Mouse (Mus musculus): ENCODE measurements around the gene Fau. TPM values are rescaled to one million over a fixed set of nuclear protein-coding genes. Genes with fewer than 3 reads are reported as not detected.
"Not testable (repeated sequence)": the region's sequence is repeated elsewhere in the genome, so short reads cannot be mapped to it uniquely, and the experiment has no call there.

Fau gene
- polyA plus RNA-seq, 1 experiment: 521 TPM

DNA sequence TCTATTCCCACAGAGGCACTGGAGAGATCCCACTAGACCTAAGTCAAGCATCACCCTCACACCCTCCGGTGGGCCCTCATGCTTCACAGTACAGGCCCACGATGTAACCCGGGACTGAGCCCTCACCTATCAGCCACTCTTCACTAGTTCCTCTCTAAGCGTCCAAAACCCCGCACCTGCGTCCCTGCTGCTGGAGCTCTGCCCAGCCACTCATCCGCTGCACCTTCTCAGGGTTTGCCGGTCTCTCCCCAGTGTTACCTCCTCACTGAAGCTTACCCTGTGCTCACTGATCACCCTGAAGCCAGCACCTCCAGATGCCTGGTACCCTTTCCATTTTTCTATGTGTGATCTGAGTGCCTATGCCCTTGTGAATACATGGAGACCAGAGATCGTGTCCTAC is 15.4 kb upstream of the Fau start:
- peaks cover 16% of the 10 kb centered on the region for H3K4me1 ChIP-seq (ENCODE audit: control insufficient read depth)
- H3K4me3 ChIP-seq (replicated peaks): no peak overlapping the region
- H3K27me3 ChIP-seq (ENCODE audit: control insufficient read depth): no peaks in the 10 kb centered on the region
- TF ChIP-seq GATA1 (IDR thresholded peaks at IDR 0.05; ENCODE audit: low read length): no peak
- no peak for TF ChIP-seq TAL1 (IDR thresholded peaks at IDR 0.05; ENCODE audit: low read length)
- no peaks in the 10 kb centered on the region for H3K9me3 ChIP-seq (ENCODE audit: control insufficient read depth, low read length)
- H3K36me3 ChIP-seq (ENCODE audit: control insufficient read depth): peaks cover 7% of the 10 kb centered on the region

DNA sequence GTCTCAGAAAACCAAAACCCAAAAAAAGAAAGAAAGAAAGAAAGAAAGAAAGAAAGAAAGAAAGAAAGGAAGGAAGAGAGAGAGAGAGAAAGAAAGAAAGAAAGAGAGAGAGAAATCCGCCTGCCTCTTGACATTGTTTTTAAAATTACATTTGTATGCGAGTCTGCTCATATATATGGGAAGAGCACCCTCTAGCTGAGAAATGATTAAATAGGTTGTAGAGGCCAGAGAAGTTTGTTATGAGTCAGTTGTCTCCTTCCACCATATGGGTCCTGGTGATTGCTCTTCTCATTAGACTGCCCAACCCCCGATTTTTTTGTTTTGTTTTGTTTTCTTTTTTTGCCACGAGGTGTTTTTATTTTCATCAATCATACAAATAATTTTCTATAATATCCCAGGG is 13.5 kb upstream of the Fau start:
- not testable (repeated sequence) for H3K27me3 ChIP-seq (ENCODE audit: control insufficient read depth); H3K9me3 ChIP-seq (ENCODE audit: control insufficient read depth, low read length); H3K4me3 ChIP-seq (replicated peaks)
- H3K36me3 ChIP-seq (ENCODE audit: control insufficient read depth): peaks cover 25% of the 10 kb centered on the region
- peaks cover 34% of the 10 kb centered on the region for H3K4me1 ChIP-seq (ENCODE audit: control insufficient read depth)

- Histone ChIP-seq H3K4me1 (ENCODE audit: control insufficient read depth) (peaks cover 45% of the 10 kb centered on the region), H3K4me3 (replicated peaks) (peak overlapping the region; percentile 95), H3K27me3 (ENCODE audit: control insufficient read depth) (no peaks in the 10 kb centered on the region), H3K36me3 (ENCODE audit: control insufficient read depth) (peaks cover 40% of the 10 kb centered on the region), H3K9me3 (ENCODE audit: control insufficient read depth, low read length) (no peaks in the 10 kb centered on the region)
- TF ChIP-seq GATA1 (IDR thresholded peaks at IDR 0.05; ENCODE audit: low read length): no peak
- no peak for TF ChIP-seq TAL1 (IDR thresholded peaks at IDR 0.05; ENCODE audit: low read length)
Measured at GRCm38 (mm10) chr19:6045366-6046293, 12.0 kb upstream of the Fau start.

DNA sequence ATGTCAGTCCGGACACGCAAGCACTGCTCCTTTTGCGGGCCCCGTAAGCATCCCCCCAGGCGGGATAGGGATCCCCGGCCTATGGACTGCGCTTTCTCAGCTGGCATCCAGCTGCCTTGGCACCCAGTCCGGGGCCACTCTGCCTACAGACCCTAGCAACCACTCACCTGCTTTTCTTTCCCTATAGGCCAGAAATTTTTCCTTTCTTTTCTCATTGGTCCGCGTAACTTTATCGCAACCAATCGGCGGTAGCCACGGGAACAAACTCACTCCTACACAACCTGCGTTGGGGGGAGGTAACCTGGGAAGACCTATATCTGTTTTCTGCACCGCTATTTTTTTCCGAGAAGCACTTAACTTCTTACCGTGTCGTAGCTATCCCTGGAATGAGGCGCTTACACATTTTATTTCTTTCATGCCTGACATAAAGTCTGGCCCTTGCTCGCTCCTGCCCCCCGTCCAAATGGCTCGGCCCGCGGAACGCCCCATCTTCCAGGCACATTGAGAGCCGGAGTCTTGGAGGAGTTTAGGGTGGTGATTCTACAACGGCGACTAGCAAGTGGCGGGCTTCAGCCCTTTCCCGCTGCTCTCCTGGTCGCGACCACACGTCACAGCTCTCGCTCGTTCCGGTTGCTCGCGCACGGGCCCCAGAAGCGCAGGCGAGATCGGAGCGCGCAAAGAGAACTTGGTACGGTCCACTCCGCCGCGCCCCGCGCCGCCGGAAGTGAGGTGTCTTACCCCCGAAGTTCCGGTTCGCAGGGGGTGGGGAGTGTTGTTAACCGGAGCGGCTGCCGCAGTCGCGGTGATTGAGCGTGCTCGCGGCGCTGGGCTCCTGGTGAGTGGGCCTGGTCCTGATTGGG is 11.1 kb upstream of the Fau start, which contains the start of gene Syvn1:
TSS of gene Syvn1 (plus strand) at position 283 of the 860 bp plus-strand sequence.
- Histone ChIP-seq H3K9me3 (ENCODE audit: control insufficient read depth, low read length) (no peaks in the 10 kb centered on the region), H3K27me3 (ENCODE audit: control insufficient read depth) (no peaks in the 10 kb centered on the region), H3K4me3 (replicated peaks) (peak within 1 kb of the TSS; percentile 95), H3K4me1 (ENCODE audit: control insufficient read depth) (peaks cover 52% of the 10 kb centered on the region), H3K36me3 (ENCODE audit: control insufficient read depth) (peaks cover 49% of the 10 kb centered on the region)
- TF ChIP-seq TAL1 (IDR thresholded peaks at IDR 0.05; ENCODE audit: low read length) (no peak), GATA1 (IDR thresholded peaks at IDR 0.05; ENCODE audit: low read length) (no peak)

GRCm38 (mm10) chr19:6047154-6047898 is 10.3 kb upstream of the Fau start:
- H3K36me3 ChIP-seq (ENCODE audit: control insufficient read depth): peaks cover 57% of the 10 kb centered on the region
- peaks cover 50% of the 10 kb centered on the region for H3K4me1 ChIP-seq (ENCODE audit: control insufficient read depth)
- peak overlapping the region; percentile 95 for H3K4me3 ChIP-seq (replicated peaks)
- no peaks in the 10 kb centered on the region for H3K9me3 ChIP-seq (ENCODE audit: control insufficient read depth, low read length)
- TF ChIP-seq TAL1 (IDR thresholded peaks at IDR 0.05; ENCODE audit: low read length) (no peak), GATA1 (IDR thresholded peaks at IDR 0.05; ENCODE audit: low read length) (no peak)
- no peaks in the 10 kb centered on the region for H3K27me3 ChIP-seq (ENCODE audit: control insufficient read depth)

- Histone ChIP-seq H3K9me3 (ENCODE audit: control insufficient read depth, low read length) (no peaks in the 10 kb centered on the region), H3K4me1 (ENCODE audit: control insufficient read depth) (peaks cover 50% of the 10 kb centered on the region), H3K4me3 (replicated peaks) (peak overlapping the region; percentile 95), H3K36me3 (ENCODE audit: control insufficient read depth) (peaks cover 62% of the 10 kb centered on the region), H3K27me3 (ENCODE audit: control insufficient read depth) (no peaks in the 10 kb centered on the region)
- TF ChIP-seq GATA1 (IDR thresholded peaks at IDR 0.05; ENCODE audit: low read length) (no peak), TAL1 (IDR thresholded peaks at IDR 0.05; ENCODE audit: low read length) (no peak)
Measured at GRCm38 (mm10) chr19:6047899-6048166, 9.8 kb upstream of the Fau start.

DNA sequence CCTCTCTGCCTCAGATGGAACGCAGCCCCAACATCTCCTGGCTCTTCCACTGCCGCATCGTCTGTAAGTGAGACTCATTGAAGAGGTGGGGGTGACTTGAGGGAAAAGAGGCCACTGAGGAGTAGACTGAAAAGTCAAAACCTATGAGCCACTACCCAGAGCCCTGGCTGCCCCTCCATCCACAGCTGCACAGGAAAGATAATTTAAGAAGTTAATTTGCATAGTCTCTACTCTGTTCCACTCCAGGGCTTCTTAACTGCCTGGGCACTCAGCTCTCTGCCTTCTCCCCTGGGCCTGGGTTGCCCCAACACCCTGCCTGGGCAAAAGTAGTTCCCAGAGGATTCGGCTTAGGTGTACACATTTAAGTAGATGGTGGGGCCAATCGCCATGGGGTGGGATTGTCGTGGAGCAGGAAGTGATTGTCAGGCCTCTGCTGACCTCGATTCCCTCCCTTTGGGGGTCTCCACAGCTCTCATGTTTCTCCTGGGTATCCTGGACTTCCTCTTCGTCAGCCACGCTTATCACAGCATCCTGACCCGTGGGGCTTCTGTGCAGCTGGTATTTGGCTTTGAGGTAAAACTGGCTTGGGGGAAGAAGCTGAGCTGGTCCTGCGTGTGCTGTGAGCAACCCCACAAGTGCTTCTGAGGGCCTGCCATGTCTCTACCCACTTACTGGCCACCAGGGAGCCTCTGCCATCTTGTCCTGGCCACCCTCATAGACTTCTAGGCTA is 8.8 kb upstream of the Fau start:
- TF ChIP-seq TAL1 (IDR thresholded peaks at IDR 0.05; ENCODE audit: low read length) (no peak), GATA1 (IDR thresholded peaks at IDR 0.05; ENCODE audit: low read length) (no peak)
- Histone ChIP-seq H3K27me3 (ENCODE audit: control insufficient read depth) (no peaks in the 10 kb centered on the region), H3K4me1 (ENCODE audit: control insufficient read depth) (peaks cover 55% of the 10 kb centered on the region), H3K36me3 (ENCODE audit: control insufficient read depth) (peaks cover 72% of the 10 kb centered on the region), H3K4me3 (replicated peaks) (peak overlapping the region; percentile 95), H3K9me3 (ENCODE audit: control insufficient read depth, low read length) (no peaks in the 10 kb centered on the region)

GRCm38 (mm10) chr19:6052516-6052915 is 5.1 kb upstream of the Fau start:
- TF ChIP-seq TAL1 (IDR thresholded peaks at IDR 0.05; ENCODE audit: low read length) (no peak), GATA1 (IDR thresholded peaks at IDR 0.05; ENCODE audit: low read length) (no peak)
- Histone ChIP-seq H3K4me3 (replicated peaks) (no peak overlapping the region), H3K9me3 (ENCODE audit: control insufficient read depth, low read length) (no peaks in the 10 kb centered on the region), H3K4me1 (ENCODE audit: control insufficient read depth) (peaks cover 61% of the 10 kb centered on the region), H3K27me3 (ENCODE audit: control insufficient read depth) (no peaks in the 10 kb centered on the region), H3K36me3 (ENCODE audit: control insufficient read depth) (peaks cover 91% of the 10 kb centered on the region)
